Mouse (Mus musculus) megakaryocyte, embryonic 14.5 days (primary cell): ENCODE results near the gene Paxbp1. TPM values are rescaled to one million over a fixed set of nuclear protein-coding genes. Genes with fewer than 3 reads are reported as not detected.

Source experiments
- H3K27me3 ChIP-seq: replicated peaks from 2 replicates; pipeline ENCODE3; 2012; ENCODE audit warnings: inconsistent platforms
- H3K36me3 ChIP-seq: replicated peaks from 2 replicates; pipeline ENCODE3; 2012; ENCODE audit warnings: low read length, inconsistent platforms, mixed read lengths
- H3K4me1 ChIP-seq: 2 replicates; pipeline ENCODE4 v1.6.1; 2012; ENCODE audit warnings: inconsistent platforms
- H3K4me3 ChIP-seq: replicated peaks from 2 replicates; pipeline ENCODE3; 2012; ENCODE audit warnings: moderate library complexity, mild to moderate bottlenecking, inconsistent platforms
- H3K9me3 ChIP-seq: 2 replicates; pipeline ENCODE4 v1.6.1; 2012; ENCODE audit warnings: inconsistent platforms
- FLI1 ChIP-seq: IDR thresholded peaks from 2 replicates; pipeline ENCODE4 v1.6.1; 2012; ENCODE audit warnings: low read length, inconsistent platforms, mixed read lengths
- GATA1 ChIP-seq: IDR thresholded peaks from 3 replicates; pipeline ENCODE4 v1.6.1; 2012; ENCODE audit warnings: mixed read lengths, low read length, inconsistent platforms, borderline replicate concordance
- polyA plus RNA-seq: library from polyadenylated mRNA; stranded (reverse); fragments of >175 nt; gene quantifications from 2 replicates; pipeline ENCODE4 v1.2.3, GENCODE M21; 2012; ENCODE audit warnings: low replicate concordance; ENCODE audit not compliant: insufficient read depth

Paxbp1 gene
- polyA plus RNA-seq, 1 experiment, result 4.8 TPM

DNA sequence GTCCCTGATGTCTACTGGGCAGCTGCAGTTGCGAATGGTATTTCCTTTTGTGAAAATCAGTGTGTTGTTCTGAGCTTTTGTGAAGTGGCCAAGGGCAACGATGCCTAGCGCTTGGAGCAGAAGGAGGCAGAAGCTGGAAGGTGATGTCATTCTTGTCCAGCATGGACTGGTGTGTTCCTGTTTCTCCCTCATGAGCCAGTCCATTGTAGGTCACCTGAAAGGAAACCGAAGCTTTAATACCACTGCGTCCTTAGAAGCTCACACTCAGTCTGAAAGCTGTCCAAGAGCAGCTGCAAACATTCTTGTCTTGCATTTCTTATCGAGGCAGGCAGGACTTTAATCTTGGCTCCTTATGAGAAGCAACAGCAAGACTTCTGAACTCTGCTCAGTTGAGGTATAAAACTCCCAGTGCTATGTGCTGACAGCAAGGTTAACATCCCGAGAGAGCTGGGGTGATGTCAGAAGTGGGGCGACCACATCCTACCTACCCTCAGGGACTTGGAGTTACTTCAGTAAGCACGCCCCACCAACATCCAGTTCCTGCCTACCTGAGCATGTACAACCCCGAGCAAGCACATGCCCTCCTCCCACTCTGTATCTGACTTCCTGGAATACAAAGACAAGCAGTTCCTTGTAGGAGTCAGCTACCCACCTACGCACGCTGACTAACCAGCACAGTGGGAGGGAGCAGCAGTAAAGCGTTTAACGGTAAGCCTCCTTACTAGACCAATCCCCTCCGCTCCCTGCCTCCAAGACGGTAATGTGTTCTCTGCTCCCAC lies 11.9 kb upstream of the Paxbp1 start:
- Histone ChIP-seq H3K27me3 (peaks cover 34% of the 10 kb centered on the region), H3K36me3 (no peaks in the 10 kb centered on the region), H3K4me3 (peak overlapping the region; percentile 78), H3K4me1 (peaks cover 29% of the 10 kb centered on the region), H3K9me3 (no peaks in the 10 kb centered on the region)
- TF ChIP-seq FLI1 (no peak), GATA1 (no peak)

GRCm38 (mm10) chr16:91055150-91055549 lies 10.8 kb upstream of the Paxbp1 start:
- Histone ChIP-seq H3K9me3 (no peaks in the 10 kb centered on the region), H3K4me3 (no peak overlapping the region), H3K27me3 (peaks cover 34% of the 10 kb centered on the region), H3K4me1 (peaks cover 29% of the 10 kb centered on the region), H3K36me3 (no peaks in the 10 kb centered on the region)
- TF ChIP-seq FLI1 (no peak), GATA1 (no peak)

GRCm38 (mm10) chr16:91053599-91053998 lies 9.3 kb upstream of the Paxbp1 start:
- no peaks in the 10 kb centered on the region for H3K9me3 ChIP-seq
- H3K36me3 ChIP-seq, result no peaks in the 10 kb centered on the region
- TF ChIP-seq FLI1 (no peak), GATA1 (no peak)
- no peak overlapping the region for H3K4me3 ChIP-seq
- peaks cover 25% of the 10 kb centered on the region for H3K4me1 ChIP-seq
- peaks cover 30% of the 10 kb centered on the region for H3K27me3 ChIP-seq

- Histone ChIP-seq H3K36me3 (peaks cover 15% of the 10 kb centered on the region), H3K4me1 (peaks cover 38% of the 10 kb centered on the region), H3K4me3 (peak overlapping the region; percentile 14), H3K27me3 (peaks cover 4% of the 10 kb centered on the region), H3K9me3 (no peaks in the 10 kb centered on the region)
- no peak for TF ChIP-seq FLI1
- no peak for TF ChIP-seq GATA1
Observed at GRCm38 (mm10) chr16:91045511-91045910, 1.2 kb upstream of the Paxbp1 start.

DNA sequence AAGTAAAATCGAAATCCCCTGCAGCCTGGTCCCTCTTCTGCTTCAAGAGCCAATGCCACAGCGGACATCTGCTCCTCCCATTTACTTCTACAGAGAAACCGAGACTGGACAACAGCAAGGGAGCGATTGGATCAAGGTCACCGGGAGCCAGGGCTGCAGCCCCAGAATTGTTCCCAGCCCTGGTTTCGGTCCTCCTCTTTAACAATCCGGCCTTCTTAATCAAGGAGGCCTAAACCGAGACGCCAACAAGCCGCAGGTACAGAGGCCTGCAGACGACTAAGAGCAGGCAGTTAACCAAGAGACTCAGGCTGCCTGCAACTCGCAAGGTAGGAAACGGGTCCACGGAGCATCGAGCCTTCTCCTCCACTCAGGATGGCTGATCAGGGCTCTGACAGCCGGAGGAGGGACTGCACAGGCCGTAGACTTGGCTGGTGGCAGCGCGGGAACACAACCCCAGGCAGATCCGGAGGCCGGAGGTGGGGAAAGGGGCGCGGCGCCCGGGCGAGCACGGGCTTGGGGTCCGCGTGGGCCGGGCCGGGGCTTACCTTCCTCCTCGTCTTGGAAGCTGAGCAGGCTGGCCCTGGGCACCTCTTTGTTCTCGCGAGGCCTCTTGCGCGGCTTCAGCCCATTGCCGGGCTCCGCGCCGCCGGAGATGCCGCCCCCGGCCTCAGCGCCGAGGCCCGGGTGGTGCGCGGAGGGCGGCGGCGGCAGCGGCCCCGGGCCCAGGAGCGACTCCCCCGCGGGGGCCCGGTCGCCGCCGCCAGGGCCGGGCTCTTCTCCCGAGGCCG lies 688 bp downstream of the Paxbp1 start:
- H3K4me3 ChIP-seq, result peak overlapping the region; percentile 100
- TF ChIP-seq FLI1 (no peak), GATA1 (no peak)
- peaks cover 45% of the 10 kb centered on the region for H3K4me1 ChIP-seq
- H3K9me3 ChIP-seq, result no peaks in the 10 kb centered on the region
- peaks cover 31% of the 10 kb centered on the region for H3K36me3 ChIP-seq
- peaks cover 2% of the 10 kb centered on the region for H3K27me3 ChIP-seq

- TF ChIP-seq FLI1 (no peak), GATA1 (no peak)
- Histone ChIP-seq H3K27me3 (no peaks in the 10 kb centered on the region), H3K4me3 (peak overlapping the region; percentile 100), H3K9me3 (no peaks in the 10 kb centered on the region), H3K36me3 (peaks cover 42% of the 10 kb centered on the region), H3K4me1 (peaks cover 48% of the 10 kb centered on the region)
Observed at GRCm38 (mm10) chr16:91042640-91043039, 1.7 kb downstream of the Paxbp1 start.

DNA sequence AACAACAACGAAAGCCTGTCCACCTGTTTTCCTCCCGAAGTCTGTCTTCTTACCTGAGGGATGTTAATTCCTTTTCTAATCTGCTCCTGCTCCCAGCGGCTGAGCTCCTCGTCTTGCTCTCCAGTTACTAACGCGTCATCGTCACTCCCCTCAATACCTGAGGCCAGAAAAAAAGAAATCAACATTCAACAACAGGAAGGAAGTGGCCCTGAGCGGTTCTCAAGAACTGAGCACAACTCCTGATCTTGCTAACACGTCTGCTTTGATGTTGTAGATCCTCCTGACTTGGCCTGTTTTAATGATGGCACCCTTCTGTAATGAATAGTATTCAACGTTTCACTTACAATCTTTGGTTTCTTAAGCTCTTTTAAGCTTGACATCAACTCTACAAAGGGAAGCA lies 8.5 kb downstream of the Paxbp1 start:
- H3K27me3 ChIP-seq, result no peaks in the 10 kb centered on the region
- peaks cover 96% of the 10 kb centered on the region for H3K36me3 ChIP-seq
- TF ChIP-seq GATA1, result no peak
- TF ChIP-seq FLI1, result no peak
- H3K4me3 ChIP-seq, result no peak overlapping the region
- H3K9me3 ChIP-seq, result no peaks in the 10 kb centered on the region
- peaks cover 13% of the 10 kb centered on the region for H3K4me1 ChIP-seq

DNA sequence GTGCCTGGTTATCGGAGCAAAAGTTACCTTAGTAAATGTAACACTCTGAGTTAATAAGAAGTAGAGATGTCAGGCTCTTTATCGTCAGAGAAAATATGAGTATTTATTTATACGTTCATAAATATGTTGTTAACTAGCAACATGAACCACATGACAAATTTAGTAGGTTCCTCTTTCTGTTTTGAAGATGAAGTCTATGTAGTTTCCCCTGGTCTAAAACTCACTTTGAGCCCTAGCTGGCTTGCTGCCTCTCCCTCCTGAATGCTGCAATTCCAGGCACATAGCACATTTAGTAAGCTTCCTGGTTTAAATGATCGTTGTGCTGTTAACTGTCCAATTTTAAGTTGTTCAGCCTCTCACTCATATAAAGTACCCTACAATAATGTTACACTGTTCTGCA lies 13.6 kb downstream of the Paxbp1 start:
- Histone ChIP-seq H3K27me3 (no peaks in the 10 kb centered on the region), H3K4me1 (no peaks in the 10 kb centered on the region), H3K9me3 (no peaks in the 10 kb centered on the region), H3K4me3 (no peak overlapping the region), H3K36me3 (peaks cover 98% of the 10 kb centered on the region)
- TF ChIP-seq FLI1 (no peak), GATA1 (no peak)

DNA sequence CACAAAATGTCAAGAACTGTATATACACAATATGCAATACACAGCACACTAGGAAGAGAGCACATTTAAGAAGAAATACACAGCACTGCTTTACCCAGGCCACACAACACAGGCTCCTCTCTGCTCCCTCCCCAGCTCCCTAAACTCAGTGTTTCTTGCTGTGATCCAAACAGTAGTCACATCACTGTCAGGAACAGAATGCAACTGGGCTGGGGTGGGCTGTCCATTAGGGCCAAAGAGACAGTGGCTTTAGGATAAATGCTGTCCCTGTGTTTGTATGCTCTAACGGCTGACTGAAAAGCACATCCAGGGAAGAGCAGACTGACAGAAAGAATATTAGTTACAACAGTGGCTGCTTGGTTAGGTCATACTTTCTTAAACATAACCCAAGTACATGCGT lies 14.4 kb downstream of the Paxbp1 start:
- TF ChIP-seq GATA1, result no peak
- TF ChIP-seq FLI1, result no peak
- peaks cover 99% of the 10 kb centered on the region for H3K36me3 ChIP-seq
- no peaks in the 10 kb centered on the region for H3K9me3 ChIP-seq
- H3K27me3 ChIP-seq, result no peaks in the 10 kb centered on the region
- H3K4me3 ChIP-seq, result no peak overlapping the region
- no peaks in the 10 kb centered on the region for H3K4me1 ChIP-seq
